Mouse (Mus musculus): ENCODE results near the gene Abcg4. TPM values are rescaled to one million over a fixed set of nuclear protein-coding genes. Genes with fewer than 3 reads are reported as not detected.
A peak's percentile ranks its signal among the peaks of the same experiment; 100 is the strongest.

Abcg4 gene
- polyA plus RNA-seq, 1 experiment from 2014 or later: 4.5 TPM

GRCm38 (mm10) chr9:44256213-44256612 lies 32.2 kb downstream of the Abcg4 start:
- H3K4me2 ChIP-seq (ENCODE audit: low read depth, low read length): no peak overlapping the region
- ATAC-seq (ENCODE audit: low read depth): no peak

GRCm38 (mm10) chr9:44255136-44255521 lies 33.3 kb downstream of the Abcg4 start:
- Histone ChIP-seq H3K27me3 (replicated peaks; ENCODE audit: control insufficient read depth, insufficient read depth, low read length) (no peaks in the 10 kb centered on the region), H3K9ac (ENCODE audit: low read depth, low read length) (no peak overlapping the region), H3K4me1 (ENCODE audit: control insufficient read depth, insufficient read depth, low read length) (peaks cover 16% of the 10 kb centered on the region), H3K4me2 (ENCODE audit: low read depth, low read length) (no peak overlapping the region), H3K4me3 (ENCODE audit: low read depth, low read length) (no peak overlapping the region), H3K9me3 (ENCODE audit: control insufficient read depth, low read length) (no peaks in the 10 kb centered on the region), H3K36me3 (ENCODE audit: control insufficient read depth, insufficient read depth, low read length) (no peaks in the 10 kb centered on the region), H3K27ac (replicated peaks; ENCODE audit: low read depth, low read length) (peak overlapping the region; percentile 34; the same call in 1 of the 2 replicates)
- DNase-seq (ENCODE audit: low spot score) (no peak), ATAC-seq (ENCODE audit: low read depth) (no peak)
- 47% methylated on average over 6 of the region's 6 CpGs for WGBS

More at GRCm38 (mm10) chr9:44256213-44256612, 32.2 kb downstream of the Abcg4 start:
- peaks cover 16% of the 10 kb centered on the region for H3K4me1 ChIP-seq (ENCODE audit: control insufficient read depth, insufficient read depth, low read length)
- 75% methylated on average over 8 of the region's 8 CpGs for WGBS
- H3K9me3 ChIP-seq (ENCODE audit: control insufficient read depth, low read length): no peaks in the 10 kb centered on the region
- no peak overlapping the region for H3K4me3 ChIP-seq (ENCODE audit: low read depth, low read length)
- H3K27me3 ChIP-seq (replicated peaks; ENCODE audit: control insufficient read depth, insufficient read depth, low read length): no peaks in the 10 kb centered on the region
- H3K36me3 ChIP-seq (ENCODE audit: control insufficient read depth, insufficient read depth, low read length): no peaks in the 10 kb centered on the region
- H3K9ac ChIP-seq (ENCODE audit: low read depth, low read length): no peak overlapping the region
- H3K27ac ChIP-seq (replicated peaks; ENCODE audit: low read depth, low read length): no peak overlapping the region
- DNase-seq (ENCODE audit: low spot score): no peak

- peak; percentile 53 for DNase-seq (ENCODE audit: low spot score)
Observed at GRCm38 (mm10) chr9:44254508-44255135, 33.8 kb downstream of the Abcg4 start.

GRCm38 (mm10) chr9:44253441-44253840 lies 35.0 kb downstream of the Abcg4 start:
- DNase-seq (ENCODE audit: low spot score) (peak; percentile 55), ATAC-seq (ENCODE audit: low read depth) (no peak)
- H3K36me3 ChIP-seq (ENCODE audit: control insufficient read depth, insufficient read depth, low read length): no peaks in the 10 kb centered on the region
- whole genome bisulfite sequencing: 59% methylated on average over 6 of the region's 6 CpGs
- H3K4me1 ChIP-seq (ENCODE audit: control insufficient read depth, insufficient read depth, low read length): peaks cover 16% of the 10 kb centered on the region
- H3K4me3 ChIP-seq (ENCODE audit: low read depth, low read length): no peak overlapping the region
- H3K27me3 ChIP-seq (replicated peaks; ENCODE audit: control insufficient read depth, insufficient read depth, low read length): no peaks in the 10 kb centered on the region
- no peaks in the 10 kb centered on the region for H3K9me3 ChIP-seq (ENCODE audit: control insufficient read depth, low read length)
- H3K9ac ChIP-seq (ENCODE audit: low read depth, low read length): no peak overlapping the region
- H3K27ac ChIP-seq (replicated peaks; ENCODE audit: low read depth, low read length): no peak overlapping the region
- no peak overlapping the region for H3K4me2 ChIP-seq (ENCODE audit: low read depth, low read length)

More at GRCm38 (mm10) chr9:44254508-44255135, 33.8 kb downstream of the Abcg4 start:
- Histone ChIP-seq H3K9me3 (ENCODE audit: control insufficient read depth, low read length) (no peaks in the 10 kb centered on the region), H3K9ac (ENCODE audit: low read depth, low read length) (no peak overlapping the region), H3K4me1 (ENCODE audit: control insufficient read depth, insufficient read depth, low read length) (peaks cover 16% of the 10 kb centered on the region), H3K27me3 (replicated peaks; ENCODE audit: control insufficient read depth, insufficient read depth, low read length) (no peaks in the 10 kb centered on the region), H3K36me3 (ENCODE audit: control insufficient read depth, insufficient read depth, low read length) (no peaks in the 10 kb centered on the region), H3K4me2 (ENCODE audit: low read depth, low read length) (no peak overlapping the region), H3K27ac (replicated peaks; ENCODE audit: low read depth, low read length) (0 out of 2 replicates have a peak overlapping the region, but pooled peaks have one; percentile 34), H3K4me3 (ENCODE audit: low read depth, low read length) (no peak overlapping the region)
- ATAC-seq (ENCODE audit: low read depth): peak; percentile 53
- WGBS: 12% methylated on average over 5 of the region's 5 CpGs

- H3K4me2 ChIP-seq (ENCODE audit: low read depth, low read length): no peak within 1 kb of the TSS
- H3K9me3 ChIP-seq (ENCODE audit: control insufficient read depth, low read length): no peaks in the 10 kb centered on the region
- H3K4me1 ChIP-seq (ENCODE audit: control insufficient read depth, insufficient read depth, low read length): peaks cover 16% of the 10 kb centered on the region
- no peak for DNase-seq (ENCODE audit: low spot score)
- H3K9ac ChIP-seq (ENCODE audit: low read depth, low read length): no peak within 1 kb of the TSS
- 76% methylated on average over 10 of the region's 10 CpGs for WGBS
- ATAC-seq (ENCODE audit: low read depth): no peak
- no peak within 1 kb of the TSS for H3K27ac ChIP-seq (replicated peaks; ENCODE audit: low read depth, low read length)
- H3K27me3 ChIP-seq (replicated peaks; ENCODE audit: control insufficient read depth, insufficient read depth, low read length): no peaks in the 10 kb centered on the region
- no peak within 1 kb of the TSS for H3K4me3 ChIP-seq (ENCODE audit: low read depth, low read length)
- no peaks in the 10 kb centered on the region for H3K36me3 ChIP-seq (ENCODE audit: control insufficient read depth, insufficient read depth, low read length)
Observed at GRCm38 (mm10) chr9:44251314-44251713, 37.1 kb downstream of the Abcg4 start, which contains the start of gene Pdzd3. Gene Pdzd3 (minus strand): TSS chr9:44251471.

GRCm38 (mm10) chr9:44250445-44250844 lies 38.0 kb downstream of the Abcg4 start:
- DNase-seq (ENCODE audit: low spot score): no peak

GRCm38 (mm10) chr9:44249181-44250146 lies 39.0 kb downstream of the Abcg4 start:
- no peak overlapping the region for H3K4me2 ChIP-seq (ENCODE audit: low read depth, low read length)
- no peak overlapping the region for H3K27ac ChIP-seq (replicated peaks; ENCODE audit: low read depth, low read length)
- no peaks in the 10 kb centered on the region for H3K27me3 ChIP-seq (replicated peaks; ENCODE audit: control insufficient read depth, insufficient read depth, low read length)
- WGBS: 52% methylated on average over 26 of the region's 26 CpGs
- ATAC-seq (ENCODE audit: low read depth): peak; percentile 87
- H3K4me1 ChIP-seq (ENCODE audit: control insufficient read depth, insufficient read depth, low read length): peaks cover 8% of the 10 kb centered on the region
- no peaks in the 10 kb centered on the region for H3K36me3 ChIP-seq (ENCODE audit: control insufficient read depth, insufficient read depth, low read length)
- no peak overlapping the region for H3K9ac ChIP-seq (ENCODE audit: low read depth, low read length)
- H3K9me3 ChIP-seq (ENCODE audit: control insufficient read depth, low read length): no peaks in the 10 kb centered on the region
- no peak overlapping the region for H3K4me3 ChIP-seq (ENCODE audit: low read depth, low read length)
- peak; percentile 75 for DNase-seq (ENCODE audit: low spot score)

More at GRCm38 (mm10) chr9:44250445-44250844, 38.0 kb downstream of the Abcg4 start:
- Histone ChIP-seq H3K27ac (replicated peaks; ENCODE audit: low read depth, low read length) (no peak overlapping the region), H3K9me3 (ENCODE audit: control insufficient read depth, low read length) (no peaks in the 10 kb centered on the region), H3K9ac (ENCODE audit: low read depth, low read length) (no peak overlapping the region), H3K36me3 (ENCODE audit: control insufficient read depth, insufficient read depth, low read length) (no peaks in the 10 kb centered on the region), H3K4me1 (ENCODE audit: control insufficient read depth, insufficient read depth, low read length) (peaks cover 16% of the 10 kb centered on the region), H3K4me2 (ENCODE audit: low read depth, low read length) (no peak overlapping the region), H3K27me3 (replicated peaks; ENCODE audit: control insufficient read depth, insufficient read depth, low read length) (no peaks in the 10 kb centered on the region), H3K4me3 (ENCODE audit: low read depth, low read length) (no peak overlapping the region)
- WGBS: 79% methylated on average over 4 of the region's 4 CpGs
- ATAC-seq (ENCODE audit: low read depth): no peak

- no peak for DNase-seq (ENCODE audit: low spot score)
- no peaks in the 10 kb centered on the region for H3K9me3 ChIP-seq (ENCODE audit: control insufficient read depth, low read length)
- no peak overlapping the region for H3K9ac ChIP-seq (ENCODE audit: low read depth, low read length)
- 82% methylated on average over 6 of the region's 6 CpGs for WGBS
- H3K4me2 ChIP-seq (ENCODE audit: low read depth, low read length): no peak overlapping the region
- no peaks in the 10 kb centered on the region for H3K4me1 ChIP-seq (ENCODE audit: control insufficient read depth, insufficient read depth, low read length)
- no peak overlapping the region for H3K27ac ChIP-seq (replicated peaks; ENCODE audit: low read depth, low read length)
- H3K36me3 ChIP-seq (ENCODE audit: control insufficient read depth, insufficient read depth, low read length): no peaks in the 10 kb centered on the region
- no peaks in the 10 kb centered on the region for H3K27me3 ChIP-seq (replicated peaks; ENCODE audit: control insufficient read depth, insufficient read depth, low read length)
- H3K4me3 ChIP-seq (ENCODE audit: low read depth, low read length): no peak overlapping the region
- no peak for ATAC-seq (ENCODE audit: low read depth)
Observed at GRCm38 (mm10) chr9:44247907-44248306, 40.5 kb downstream of the Abcg4 start.
